Mouse (Mus musculus) CH12.LX (cell line): Measurements from ENCODE around the gene Gabrb1. TPM values are rescaled to one million over a fixed set of nuclear protein-coding genes. Genes with fewer than 3 reads are reported as not detected.

Experiments used
- DNase-seq: peaks from one replicate; pipeline ENCODE4 v3.0.0-alpha.2; 2013; ENCODE audit errors: extremely low read depth
- H3K27ac ChIP-seq: 2 replicates; pipeline ENCODE4 v1.5.1; 2012; ENCODE audit warnings: low read depth, mild to moderate bottlenecking, control low read depth, moderate library complexity; ENCODE audit not compliant: insufficient read depth
- H3K27me3 ChIP-seq: replicated peaks from 2 replicates; pipeline ENCODE3; 2012; ENCODE audit warnings: inconsistent platforms
- H3K36me3 ChIP-seq, 2 experiments: replicated peaks in 1 of 2; 2 replicates each; pipeline versions ENCODE3 to v1.6.1; 2012; ENCODE audit warnings: inconsistent platforms in 1 of 2, low read length in 1 of 2, mild to moderate bottlenecking in 1 of 2, mixed read lengths in 1 of 2, moderate library complexity in 1 of 2; ENCODE audit not compliant: control insufficient read depth in 1 of 2, insufficient read depth in 1 of 2
- H3K4me1 ChIP-seq, 2 experiments: 2 replicates each; pipeline ENCODE4 v1.6.1; 2012; ENCODE audit warnings: inconsistent platforms in 1 of 2, moderate library complexity in 1 of 2; ENCODE audit not compliant: insufficient read depth in 2 of 2, control insufficient read depth in 1 of 2
- H3K4me2 ChIP-seq: 2 replicates; pipeline ENCODE4 v1.6.1; 2012; ENCODE audit warnings: low read depth, mild to moderate bottlenecking, control low read depth; ENCODE audit not compliant: poor library complexity, insufficient read depth, severe bottlenecking
- H3K4me3 ChIP-seq, 3 experiments: fragments of 150-350 bp in 1 of 3; sonication (generic) in 1 of 3; replicated peaks in 1 of 3; 2 replicates each; pipeline versions ENCODE3 to v1.5.1; 2011 to 2012; ENCODE audit warnings: low read depth in 2 of 3, low read length in 2 of 3, mild to moderate bottlenecking in 2 of 3, moderate library complexity in 2 of 3, control low read depth in 1 of 3, improper control_type of control experiment in 1 of 3, inconsistent platforms in 1 of 3, mixed read lengths in 1 of 3; ENCODE audit not compliant: poor library complexity in 1 of 3
- H3K79me2 ChIP-seq: replicated peaks from 2 replicates; pipeline ENCODE4 v1.6.1; 2012; ENCODE audit warnings: mild to moderate bottlenecking, moderate library complexity; ENCODE audit not compliant: control insufficient read depth, poor library complexity, insufficient read depth, severe bottlenecking; ENCODE audit errors: extremely low read depth
- H3K9ac ChIP-seq: 2 replicates; pipeline ENCODE4 v1.6.1; 2012; ENCODE audit warnings: low read depth, mild to moderate bottlenecking, control low read depth, moderate library complexity; ENCODE audit not compliant: insufficient read depth
- H3K9me3 ChIP-seq: replicated peaks from 2 replicates; pipeline ENCODE3; 2012; ENCODE audit warnings: low read length, inconsistent platforms, mixed read lengths
- CHD2 ChIP-seq: IDR thresholded peaks from 2 replicates; pipeline ENCODE4 v1.6.1; 2011; ENCODE audit warnings: low read length, improper control_type of control experiment
- E2F4 ChIP-seq: IDR thresholded peaks from 2 replicates; pipeline ENCODE4 v1.6.1; 2011; ENCODE audit warnings: low read depth, low read length, improper control_type of control experiment; ENCODE audit not compliant: insufficient replicate concordance
- HCFC1 ChIP-seq: IDR thresholded peaks from 2 replicates; pipeline ENCODE4 v1.6.1; 2012; ENCODE audit warnings: low read depth, mild to moderate bottlenecking, inconsistent platforms, low read length, improper control_type of control experiment
- MAZ ChIP-seq: IDR thresholded peaks from 2 replicates; pipeline ENCODE4 v1.6.1; 2012; ENCODE audit warnings: low read depth, mild to moderate bottlenecking, inconsistent platforms, low read length, improper control_type of control experiment, moderate library complexity
- SMC3 ChIP-seq: IDR thresholded peaks from 2 replicates; pipeline ENCODE4 v1.6.1; 2011; ENCODE audit warnings: low read depth, low read length, improper control_type of control experiment
- UBTF ChIP-seq: IDR thresholded peaks from 2 replicates; pipeline ENCODE4 v1.6.1; 2012; ENCODE audit warnings: low read depth, mild to moderate bottlenecking, inconsistent platforms, low read length, improper control_type of control experiment, moderate library complexity
- ZC3H11A ChIP-seq: IDR thresholded peaks from 2 replicates; pipeline ENCODE4 v1.6.1; 2012; ENCODE audit warnings: low read depth, mild to moderate bottlenecking, inconsistent platforms, low read length, improper control_type of control experiment
- dilution Hi-C: fragments of 300-500 bp; cut with MboI; formaldehyde crosslinking; loops from 2 replicates; pipeline ENCODE4 v1.14.3; 2020; ENCODE audit warnings: low sequenced_read_pairs; ENCODE audit not compliant: extremely low pct_unique_long_range_greater_than_20kb, extremely low pct_ligation_motif_present
- in situ Hi-C: fragments of 300-500 bp; cut with MboI; formaldehyde crosslinking; loops from 3 replicates; pipeline ENCODE4 v1.14.3; 2019; ENCODE audit warnings: low sequenced_read_pairs, low pct_ligation_motif_present, low pct_unique_long_range_greater_than_20kb, mixed read lengths
- polyA plus RNA-seq: library from polyadenylated mRNA; unstranded; fragments of >175 nt; gene quantifications from 2 replicates; pipeline ENCODE4 v1.2.1, GENCODE M21; 2012; ENCODE audit warnings: low read depth; ENCODE audit not compliant: insufficient read length
- total RNA-seq, 2 experiments: library from RNA; depleted of rRNA; stranded (reverse); fragments of 300-350 nt in 1 of 2; fragments of >200 nt in 1 of 2; gene quantifications; 2 replicates each; pipeline ENCODE4 v1.2.3; 2012 to 2014

Gabrb1 gene
- total and polyA plus RNA-seq, 3 experiments = 0.04 TPM; not detected in 2

DNA sequence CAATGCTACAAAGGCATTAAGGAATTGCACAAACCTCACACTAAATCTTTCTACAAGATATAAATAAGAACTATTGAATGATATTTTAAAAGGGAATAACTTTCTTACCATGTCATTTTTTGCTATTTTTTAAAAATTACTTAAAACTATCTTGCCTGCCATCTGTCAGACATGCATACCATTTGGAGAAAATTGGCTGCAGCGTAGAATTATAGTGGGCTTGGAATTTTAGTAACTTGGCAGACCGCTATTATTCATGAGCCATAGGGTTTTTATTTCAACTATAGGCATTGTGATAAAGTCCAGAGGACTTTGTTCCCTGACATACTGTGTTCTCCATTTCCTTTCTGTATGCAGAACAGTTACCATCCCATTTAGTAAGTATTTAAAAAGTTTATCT lies 89.5 kb downstream of the Gabrb1 start:
- Histone ChIP-seq H3K27me3 (no peaks in the 10 kb centered on the region), H3K4me3 (no peak overlapping the region), H3K4me1 (0 out of 4 replicates have a peak, but pooled peaks cover 0 to 3% of the 10 kb centered on the region in 2 experiments), H3K79me2 (no peaks in the 10 kb centered on the region), H3K36me3 (no peaks in the 10 kb centered on the region), H3K9ac (no peak overlapping the region), H3K9me3 (no peaks in the 10 kb centered on the region), H3K27ac (no peak overlapping the region), H3K4me2 (no peak overlapping the region)
- in situ Hi-C loops (no loop called here), dilution Hi-C loops (no loop called here)
- no peak for DNase-seq
- TF ChIP-seq UBTF = no peak

DNA sequence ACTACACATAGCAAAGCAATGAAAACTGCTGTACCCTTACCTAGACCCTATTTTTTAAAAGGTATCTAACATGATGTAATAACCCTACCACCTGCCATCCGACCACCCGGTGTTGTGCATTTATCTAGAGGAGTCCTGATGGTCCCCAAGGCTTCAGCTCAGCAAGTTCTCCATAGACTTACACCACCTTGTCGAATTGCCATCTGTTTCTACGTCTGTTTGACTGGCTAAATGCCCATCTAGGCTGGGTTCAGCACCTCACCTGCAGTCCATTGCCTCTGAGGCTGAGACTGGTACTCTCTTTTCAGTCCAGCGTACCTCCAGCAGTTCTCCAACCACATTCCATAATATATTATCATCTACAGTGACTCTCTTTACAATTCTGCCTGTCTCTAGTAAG lies 96.1 kb downstream of the Gabrb1 start:
- dilution Hi-C loops = no loop called here
- H3K36me3 ChIP-seq = no peaks in the 10 kb centered on the region
- H3K79me2 ChIP-seq = no peaks in the 10 kb centered on the region
- no peaks in the 10 kb centered on the region for H3K27me3 ChIP-seq
- H3K27ac ChIP-seq = no peak overlapping the region
- H3K9me3 ChIP-seq = no peaks in the 10 kb centered on the region
- TF ChIP-seq HCFC1 (no peak), MAZ (no peak), CHD2 (no peak), E2F4 (no peak), SMC3 (no peak)
- no peak overlapping the region for H3K4me3 ChIP-seq
- in situ Hi-C loops = no loop called here
- no peak overlapping the region for H3K4me2 ChIP-seq
- no peak overlapping the region for H3K9ac ChIP-seq
- DNase-seq = no peak
- 0 out of 4 replicates have a peak, but pooled peaks cover 0 to 3% of the 10 kb centered on the region in 2 experiments for H3K4me1 ChIP-seq

DNA sequence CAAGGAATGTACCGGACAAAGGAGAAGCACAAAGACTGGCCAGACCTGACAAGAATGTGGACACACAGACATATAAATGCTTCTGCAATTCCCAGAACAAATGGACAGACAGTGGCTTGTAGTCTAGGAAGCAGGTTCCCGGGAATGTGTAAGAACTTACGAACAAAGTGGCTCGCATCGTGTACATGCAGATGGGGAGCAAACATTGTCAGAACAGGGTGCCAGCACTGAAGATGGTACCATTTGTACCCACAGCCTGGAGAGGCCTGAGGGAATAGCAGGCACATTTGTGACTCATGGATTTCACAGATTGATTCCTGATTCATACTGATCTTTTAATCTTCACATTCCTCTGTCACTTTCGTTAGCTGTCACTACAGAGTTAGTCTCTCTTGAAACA lies 103.2 kb downstream of the Gabrb1 start:
- Histone ChIP-seq H3K27ac (no peak overlapping the region), H3K27me3 (no peaks in the 10 kb centered on the region), H3K79me2 (no peaks in the 10 kb centered on the region), H3K36me3 (no peaks in the 10 kb centered on the region), H3K4me2 (no peak overlapping the region), H3K4me1 (no peaks in the 10 kb centered on the region), H3K9ac (no peak overlapping the region), H3K4me3 (no peak overlapping the region), H3K9me3 (no peaks in the 10 kb centered on the region)
- no peak for TF ChIP-seq ZC3H11A
- in situ Hi-C loops (no loop called here), dilution Hi-C loops (no loop called here)
- DNase-seq = no peak
